Mouse (Mus musculus): ENCODE data around the gene Mtmr4. TPM values are rescaled to one million over a fixed set of nuclear protein-coding genes. Genes with fewer than 3 reads are reported as not detected.

The Mtmr4 gene
- total RNA-seq, 2 experiments from 2014 or later, result 80.4 to 99.0 TPM

DNA sequence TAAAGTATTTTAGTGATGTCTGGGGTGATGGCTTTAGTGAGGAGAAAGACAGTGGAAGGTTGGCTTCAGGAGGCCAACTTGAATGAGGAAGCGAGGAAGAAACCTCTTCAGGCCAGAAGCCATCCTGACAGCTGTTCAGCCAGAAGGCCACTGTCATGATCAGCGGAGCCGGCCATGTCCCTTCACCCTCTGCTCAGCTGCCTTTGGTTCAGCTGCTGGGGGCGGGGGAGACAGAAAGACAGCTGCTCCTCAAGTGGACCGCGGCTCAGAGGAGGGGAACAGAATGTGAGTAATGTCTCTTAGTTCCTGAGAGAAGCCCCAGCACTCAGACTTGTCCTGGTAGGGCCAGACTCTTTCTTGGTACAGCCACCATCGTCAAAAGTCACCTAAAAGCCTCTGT, 18.2 kb upstream of the Mtmr4 start:
- no peak for TF ChIP-seq CTCF (IDR thresholded peaks at IDR 0.05)
- no peak overlapping the region for H3K27ac ChIP-seq
- no peak for DNase-seq (ENCODE audit: extremely low spot score in 1 of 2, low spot score in 2 of 2)
- intact Hi-C loops (cut with DNase I), result no loop called here
- no peak overlapping the region for H3K4me3 ChIP-seq

DNA sequence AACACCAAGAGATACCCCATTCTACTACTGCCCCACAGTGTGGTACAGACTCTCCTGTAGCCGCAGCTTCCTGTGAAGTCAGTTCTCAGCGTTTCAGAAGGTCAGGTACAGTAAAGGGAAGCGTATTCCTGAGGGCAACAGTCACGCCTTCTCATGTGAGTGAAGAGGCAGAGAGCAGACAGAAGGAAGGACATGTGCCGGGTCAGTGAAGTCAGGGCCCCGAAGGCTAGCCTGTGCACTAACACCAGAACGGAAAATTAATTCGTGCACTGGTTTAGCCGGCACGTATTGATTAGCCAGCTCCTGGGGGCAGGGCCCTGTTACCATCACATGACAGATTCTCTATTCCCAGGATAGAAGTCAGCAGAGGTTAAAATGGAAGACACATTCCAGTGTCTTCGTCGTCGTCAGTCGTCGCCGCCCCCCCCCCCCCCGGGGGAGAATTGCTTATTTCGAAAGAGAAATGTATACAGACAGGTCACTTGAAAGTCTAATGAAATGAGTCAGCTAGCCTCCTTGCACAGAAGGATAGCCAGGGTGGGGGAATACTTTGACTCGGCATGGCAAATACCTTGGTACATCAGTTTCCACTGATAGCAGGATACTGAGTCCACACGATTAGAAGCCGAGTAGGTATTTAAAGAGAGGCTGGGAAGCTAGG, 17.3 kb upstream of the Mtmr4 start:
- Histone ChIP-seq H3K27ac (no peak overlapping the region), H3K4me3 (no peak overlapping the region)
- TF ChIP-seq CTCF (IDR thresholded peaks at IDR 0.05), result no peak
- intact Hi-C loops (cut with DNase I), result no loop called here
- no peak for DNase-seq (ENCODE audit: extremely low spot score in 1 of 2, low spot score in 2 of 2)

DNA sequence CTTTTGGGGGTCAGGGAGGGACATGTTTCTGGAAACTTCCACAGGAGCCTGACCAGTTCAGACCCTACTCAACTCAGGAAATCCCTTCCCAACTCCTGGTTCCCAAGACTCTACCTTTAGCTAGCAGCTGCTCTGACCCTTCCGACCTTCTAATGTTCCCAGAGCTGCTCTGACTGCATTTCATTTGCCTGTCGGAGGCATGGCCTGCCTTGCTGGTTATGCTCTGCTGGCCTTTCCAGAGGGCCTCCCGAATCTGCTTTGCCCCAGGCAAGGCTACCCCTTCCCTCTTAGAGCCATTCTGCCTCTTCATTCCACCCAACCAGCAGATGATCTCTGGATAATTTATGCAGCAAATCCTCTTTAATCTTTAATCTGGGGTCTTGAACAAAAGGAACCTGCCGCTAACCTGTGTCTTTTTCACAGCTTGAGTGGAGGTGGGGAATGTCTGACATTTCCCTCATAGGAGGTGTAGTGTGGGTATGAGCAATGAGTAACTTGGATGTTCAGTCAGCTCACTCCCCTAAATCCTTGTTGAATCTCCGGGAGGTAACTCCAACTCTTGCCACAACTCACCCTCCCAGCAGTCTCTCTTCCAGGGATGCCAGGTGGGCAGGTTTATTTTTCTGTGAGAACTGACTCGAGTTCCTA, 14.2 kb upstream of the Mtmr4 start:
- Histone ChIP-seq H3K4me3 (peak overlapping the region; percentile 82), H3K27ac (peak overlapping the region; percentile 97)
- intact Hi-C loops (cut with DNase I), result no loop called here
- no peak for TF ChIP-seq CTCF (IDR thresholded peaks at IDR 0.05)
- no peak for DNase-seq (ENCODE audit: extremely low spot score in 1 of 2, low spot score in 2 of 2)

DNA sequence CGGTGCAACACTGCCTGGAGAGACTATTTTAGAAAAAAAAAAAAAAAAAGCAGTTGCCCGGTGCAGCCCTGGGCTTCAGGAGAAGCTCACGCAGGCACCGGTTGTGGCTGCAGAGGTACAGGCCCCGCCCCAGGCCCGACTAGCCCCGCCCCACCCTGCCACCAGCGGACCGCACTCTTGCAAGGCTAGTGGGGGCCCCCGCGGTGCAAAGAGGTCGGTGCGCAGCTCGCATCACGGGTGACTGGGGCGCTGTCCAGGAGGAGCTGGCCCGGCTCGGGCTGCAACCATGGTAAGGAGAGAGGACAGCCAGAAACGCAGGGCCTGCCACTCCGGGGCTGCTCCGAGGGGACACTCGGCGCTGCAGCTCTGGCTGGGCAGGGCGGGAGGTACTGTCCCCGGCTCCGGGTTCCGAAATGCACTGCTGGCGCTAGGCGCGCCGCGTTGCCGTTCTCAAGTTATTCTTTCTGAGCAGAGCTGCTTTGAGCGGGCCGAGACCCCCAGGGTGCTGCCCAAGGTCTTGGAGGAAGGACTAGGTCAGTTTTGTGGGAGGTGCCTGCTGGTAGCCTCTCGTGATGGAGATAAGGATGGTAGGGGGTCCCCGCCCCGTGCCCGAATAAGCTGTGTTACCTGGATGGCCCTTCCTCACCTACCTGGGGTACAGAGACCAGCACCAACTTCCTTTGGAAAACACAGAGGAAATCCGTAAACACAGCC, 13.6 kb upstream of the Mtmr4 start:
- TF ChIP-seq CTCF (IDR thresholded peaks at IDR 0.05), result no peak
- Histone ChIP-seq H3K4me3 (peak overlapping the region; percentile 82), H3K27ac (peak overlapping the region; percentile 97)
- DNase-seq (ENCODE audit: extremely low spot score in 1 of 2, low spot score in 2 of 2), result peak; percentile 60 to 74
- intact Hi-C loops (cut with DNase I), result no loop called here

DNA sequence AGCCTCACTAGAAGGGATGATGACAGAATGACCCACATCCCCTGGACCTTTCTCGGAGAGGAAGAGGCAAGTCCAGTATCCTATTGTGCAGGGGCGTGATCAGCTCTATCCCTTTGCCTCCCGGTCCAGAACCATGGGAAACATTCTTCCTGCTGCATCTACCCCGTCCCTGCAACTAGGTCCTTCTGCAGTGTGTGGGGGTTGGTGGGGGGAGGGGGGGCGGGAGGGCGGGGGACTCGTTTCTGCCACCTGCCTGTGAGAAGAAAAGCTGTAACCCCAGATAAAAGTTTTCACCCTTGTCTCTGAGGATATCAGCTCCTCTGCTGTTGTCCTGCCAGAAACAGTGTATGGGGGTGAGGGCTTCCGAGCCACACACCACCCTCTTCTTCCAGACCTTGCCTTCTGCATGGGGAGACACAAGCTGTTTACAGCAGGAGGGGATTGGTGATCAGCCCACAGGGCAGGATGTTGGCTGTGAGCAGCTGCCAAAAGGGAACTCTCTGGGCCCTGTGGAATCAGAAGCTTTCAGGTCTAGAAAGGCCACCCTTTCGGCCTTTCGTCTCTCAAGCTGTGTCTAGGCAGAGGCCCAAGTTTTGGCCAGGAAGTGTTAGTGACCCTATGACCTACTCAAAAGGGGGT, 12.9 kb upstream of the Mtmr4 start:
- peak; percentile 29 for TF ChIP-seq CTCF (IDR thresholded peaks at IDR 0.05)
- intact Hi-C loops (cut with DNase I), result no loop called here
- Histone ChIP-seq H3K27ac (peak overlapping the region; percentile 97), H3K4me3 (peak overlapping the region; percentile 82)
- DNase-seq (ENCODE audit: extremely low spot score in 1 of 2, low spot score in 2 of 2), result no peak

DNA sequence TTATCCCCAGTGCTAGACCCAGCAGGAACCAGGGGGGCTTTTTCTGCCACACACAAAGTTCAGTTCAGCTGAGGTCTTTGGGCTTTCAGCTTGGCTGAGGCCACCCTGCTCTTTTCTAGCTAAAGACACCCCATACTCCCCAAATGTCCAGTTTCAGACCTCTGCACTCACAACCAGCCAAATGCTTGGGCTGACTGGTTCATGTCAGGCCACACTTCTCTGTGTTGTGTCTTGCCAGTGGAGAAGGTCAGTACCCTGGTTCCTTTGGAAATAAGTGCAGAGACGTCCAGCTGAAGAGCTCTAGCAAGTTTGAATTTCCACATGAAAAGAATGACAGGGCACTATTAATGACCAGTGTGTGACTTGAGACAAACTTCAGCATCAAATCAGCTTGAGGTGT, 12.2 kb upstream of the Mtmr4 start:
- no peak for DNase-seq (ENCODE audit: extremely low spot score in 1 of 2, low spot score in 2 of 2)
- Histone ChIP-seq H3K4me3 (peak overlapping the region; percentile 82), H3K27ac (peak overlapping the region; percentile 80)
- no peak for TF ChIP-seq CTCF (IDR thresholded peaks at IDR 0.05)
- intact Hi-C loops (cut with DNase I), result no loop called here

DNA sequence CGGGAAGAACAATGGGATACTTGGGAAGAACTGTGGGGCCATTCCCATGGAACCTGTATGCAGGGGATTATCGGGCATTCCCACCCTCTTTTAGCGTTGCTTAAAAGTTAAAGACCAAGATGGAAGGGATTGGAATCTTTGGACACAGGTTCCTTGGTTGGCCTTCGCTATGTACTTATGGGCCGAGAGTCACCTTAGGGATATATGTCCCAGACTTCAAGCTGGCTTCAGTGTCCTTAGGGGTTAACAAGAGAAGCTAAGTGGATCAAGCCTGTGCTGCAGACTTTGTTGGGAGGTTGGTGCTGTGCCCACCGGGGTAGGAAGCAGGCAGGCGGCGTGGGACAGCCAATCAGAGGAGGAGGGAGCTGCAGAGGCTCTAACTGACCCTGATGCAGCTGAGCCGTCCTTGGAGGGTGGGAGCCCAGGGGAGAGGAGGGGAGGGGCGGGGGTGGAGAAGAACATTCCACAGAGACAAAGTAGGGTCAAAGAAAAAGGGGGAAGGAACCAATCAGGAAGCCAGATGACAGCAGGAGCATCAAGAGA, 11.3 kb upstream of the Mtmr4 start:
- Histone ChIP-seq H3K27ac (peak overlapping the region; percentile 80), H3K4me3 (peak overlapping the region; percentile 26)
- no peak for TF ChIP-seq CTCF (IDR thresholded peaks at IDR 0.05)
- DNase-seq (ENCODE audit: extremely low spot score in 1 of 2, low spot score in 2 of 2), result no peak
- intact Hi-C loops (cut with DNase I), result no loop called here

DNA sequence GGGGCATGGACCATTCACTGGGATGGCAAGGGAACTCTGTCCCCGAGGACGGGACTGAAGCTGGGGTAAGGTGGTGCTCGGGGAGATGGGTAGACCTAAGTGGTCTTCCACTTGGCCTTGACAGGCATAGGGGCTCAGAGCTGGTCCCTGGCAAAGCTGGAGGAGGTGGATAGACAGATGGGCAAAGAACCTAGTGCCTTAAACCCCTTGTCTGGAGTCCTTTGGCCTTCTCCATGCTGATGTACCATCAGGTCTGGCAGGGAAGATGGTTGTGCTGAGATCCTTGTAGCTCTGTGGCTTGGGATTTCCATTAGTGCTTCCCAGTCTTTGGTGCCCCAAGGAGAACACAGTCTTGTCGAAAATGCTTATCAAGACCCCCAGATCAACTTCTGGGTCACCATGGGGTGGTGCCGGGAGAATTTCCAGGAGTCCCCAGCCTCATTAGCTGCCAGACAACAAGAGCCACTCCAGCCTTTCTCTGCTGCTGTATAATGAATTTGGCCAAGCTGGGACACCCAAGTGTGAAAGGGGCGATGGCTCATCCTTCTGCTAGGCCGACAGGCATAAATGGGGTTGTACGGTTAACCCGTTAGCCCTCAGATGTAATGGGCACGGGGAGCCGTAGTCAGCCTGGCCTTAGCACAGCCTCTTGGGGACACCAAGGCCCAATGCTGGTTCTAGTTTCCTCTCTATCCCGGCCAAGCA, 10.6 kb upstream of the Mtmr4 start:
- Histone ChIP-seq H3K4me3 (peak overlapping the region; percentile 19), H3K27ac (peak overlapping the region; percentile 80)
- intact Hi-C loops (cut with DNase I), result no loop called here
- no peak for DNase-seq (ENCODE audit: extremely low spot score in 1 of 2, low spot score in 2 of 2)
- TF ChIP-seq CTCF (IDR thresholded peaks at IDR 0.05), result no peak

DNA sequence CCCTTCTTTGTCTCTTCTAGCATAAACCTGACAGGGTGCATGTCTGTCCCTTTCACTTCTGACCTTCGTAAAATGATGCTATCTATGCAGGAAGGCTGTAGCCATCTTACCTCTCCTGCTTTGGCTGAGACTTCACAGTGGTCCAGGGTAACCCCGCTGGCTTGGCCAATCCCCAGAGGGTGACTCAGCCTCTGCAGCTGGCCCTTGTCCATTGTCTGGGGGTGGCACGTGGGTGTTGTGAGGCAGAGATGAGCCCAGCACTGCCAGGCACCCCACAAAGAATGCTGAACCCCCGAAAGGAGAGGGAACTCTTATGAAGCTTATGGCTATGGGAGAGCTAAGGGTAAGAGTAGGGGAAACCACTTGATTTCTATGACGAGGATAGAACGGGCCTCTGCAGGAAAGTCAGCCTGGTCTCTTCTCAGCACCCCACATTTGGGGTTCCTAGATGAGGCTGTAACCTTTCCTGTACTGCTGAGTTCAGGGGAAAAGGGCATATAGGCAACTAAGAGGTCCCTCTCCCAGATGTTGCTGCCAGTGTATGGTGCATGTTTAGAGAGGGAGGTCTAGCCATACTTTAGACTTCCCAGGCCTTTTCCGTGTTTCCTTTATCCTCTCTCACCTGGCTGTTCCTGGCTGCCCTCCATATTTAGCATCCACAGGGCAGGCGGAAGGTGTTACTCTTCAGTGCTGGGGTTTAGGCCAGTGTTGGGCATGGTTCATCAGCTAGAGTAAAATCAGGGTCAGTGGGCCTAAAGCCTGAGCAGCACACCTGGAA, 9.8 kb upstream of the Mtmr4 start:
- Histone ChIP-seq H3K27ac (peak overlapping the region; percentile 80), H3K4me3 (peak overlapping the region; percentile 19; the same call in 1 of the 2 replicates)
- peak in 1 of 2 experiments; percentile 50 for DNase-seq (ENCODE audit: extremely low spot score in 1 of 2, low spot score in 2 of 2)
- TF ChIP-seq CTCF (IDR thresholded peaks at IDR 0.05), result no peak
- intact Hi-C loops (cut with DNase I), result no loop called here

DNA sequence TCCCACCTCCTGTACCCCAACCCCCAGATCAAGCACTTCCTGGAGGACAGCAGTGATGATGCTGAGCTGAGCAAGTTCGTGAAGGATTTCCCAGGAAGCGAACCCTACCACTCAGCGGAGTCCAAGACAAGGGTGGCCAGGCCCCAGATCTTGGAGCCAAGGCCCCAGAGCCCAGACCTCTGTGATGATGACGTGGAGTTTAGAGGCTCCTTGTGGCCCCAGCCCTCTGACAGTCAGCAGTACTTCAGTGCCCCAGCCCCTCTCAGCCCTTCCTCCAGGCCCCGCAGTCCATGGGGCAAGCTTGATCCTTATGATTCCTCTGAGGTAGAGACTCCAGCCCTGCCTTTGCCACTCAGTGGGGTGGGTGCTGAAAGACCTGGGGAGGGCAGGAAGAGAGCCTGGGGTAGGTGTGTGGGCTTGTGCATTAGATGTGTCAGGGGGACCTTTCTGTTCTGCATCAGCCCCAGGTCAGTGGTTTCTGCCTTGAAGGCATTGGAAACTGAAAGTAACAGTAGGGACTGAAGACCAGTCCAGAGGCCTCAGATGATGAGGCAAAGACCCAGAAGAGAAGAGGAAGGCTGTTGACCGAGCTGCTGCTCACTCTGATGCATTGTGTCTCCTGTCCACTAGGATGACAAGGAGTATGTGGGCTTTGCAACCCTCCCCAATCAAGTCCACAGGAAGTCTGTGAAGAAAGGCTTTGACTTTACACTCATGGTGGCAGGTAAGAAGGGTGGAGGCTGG, 8.5 kb upstream of the Mtmr4 start:
- H3K27ac ChIP-seq, result peak overlapping the region; percentile 66
- no peak for DNase-seq (ENCODE audit: extremely low spot score in 1 of 2, low spot score in 2 of 2)
- H3K4me3 ChIP-seq, result no peak overlapping the region
- no peak; the same call in 1 of the 2 replicates for TF ChIP-seq CTCF (IDR thresholded peaks at IDR 0.05)
- intact Hi-C loops (cut with DNase I), result no loop called here

Data from left cerebral cortex, adult 2 months (tissue).